Mouse (Mus musculus) E14TG2a.4 (cell line): ENCODE data around the gene Mre11a.

Experiments
- H3K27me3 ChIP-seq: 2 replicates; pipeline ENCODE4 v1.6.1; 2014; ENCODE audit warnings: low read length, control low read depth; ENCODE audit not compliant: insufficient read depth
- H3K36me3 ChIP-seq: 2 replicates; pipeline ENCODE4 v1.6.1; 2014; ENCODE audit warnings: low read length, control low read depth; ENCODE audit not compliant: insufficient read depth
- H3K4me1 ChIP-seq: replicated peaks from 2 replicates; pipeline ENCODE4 v1.6.1; 2014; ENCODE audit warnings: low read depth, low read length, control low read depth
- H3K4me3 ChIP-seq: replicated peaks from 2 replicates; pipeline ENCODE4 v1.5.1; 2014; ENCODE audit warnings: mild to moderate bottlenecking, low read length
- H3K9me3 ChIP-seq: 2 replicates; pipeline ENCODE4 v1.6.1; 2014; ENCODE audit warnings: low read length, control low read depth
- CTCF ChIP-seq: conservative IDR thresholded peaks from 2 replicates; pipeline ENCODE4 v1.5.1; 2014; ENCODE audit warnings: low read length
- NANOG ChIP-seq: IDR thresholded peaks from 2 replicates; pipeline ENCODE4 v1.6.1; 2014; ENCODE audit warnings: borderline replicate concordance, low read length, mixed read lengths
- POU5F1 ChIP-seq: IDR thresholded peaks from 2 replicates; pipeline ENCODE4 v1.6.1; 2014; ENCODE audit warnings: low read length, borderline replicate concordance

Mre11a gene

GRCm38 (mm10) chr9:14754469-14754868 lies 30.0 kb upstream of the Mre11a start:
- TF ChIP-seq CTCF (no peak), POU5F1 (no peak), NANOG (no peak)
- Histone ChIP-seq H3K4me3 (no peak overlapping the region), H3K27me3 (peaks cover 58% of the 10 kb centered on the region), H3K4me1 (peaks cover 16% of the 10 kb centered on the region), H3K36me3 (no peaks in the 10 kb centered on the region), H3K9me3 (no peaks in the 10 kb centered on the region)

GRCm38 (mm10) chr9:14758590-14758989 lies 25.9 kb upstream of the Mre11a start:
- TF ChIP-seq CTCF, result no peak
- no peak for TF ChIP-seq NANOG
- no peak for TF ChIP-seq POU5F1
- Histone ChIP-seq H3K4me3 (no peak overlapping the region), H3K9me3 (no peaks in the 10 kb centered on the region), H3K4me1 (no peaks in the 10 kb centered on the region), H3K36me3 (no peaks in the 10 kb centered on the region), H3K27me3 (peaks cover 28% of the 10 kb centered on the region)

GRCm38 (mm10) chr9:14759261-14759660 lies 25.2 kb upstream of the Mre11a start:
- H3K4me1 ChIP-seq, result no peaks in the 10 kb centered on the region
- H3K36me3 ChIP-seq, result no peaks in the 10 kb centered on the region
- no peaks in the 10 kb centered on the region for H3K9me3 ChIP-seq
- peaks cover 30% of the 10 kb centered on the region for H3K27me3 ChIP-seq
- TF ChIP-seq NANOG (no peak), CTCF (no peak), POU5F1 (no peak)
- no peak overlapping the region for H3K4me3 ChIP-seq

GRCm38 (mm10) chr9:14764765-14765164 lies 19.7 kb upstream of the Mre11a start:
- Histone ChIP-seq H3K4me3 (no peak overlapping the region), H3K36me3 (no peaks in the 10 kb centered on the region), H3K4me1 (peaks cover 6% of the 10 kb centered on the region), H3K9me3 (no peaks in the 10 kb centered on the region), H3K27me3 (peaks cover 33% of the 10 kb centered on the region)
- TF ChIP-seq CTCF (peak; percentile 87), POU5F1 (no peak)

- Histone ChIP-seq H3K27me3 (peaks cover 38% of the 10 kb centered on the region), H3K4me3 (no peak overlapping the region), H3K9me3 (no peaks in the 10 kb centered on the region), H3K36me3 (no peaks in the 10 kb centered on the region), H3K4me1 (peaks cover 15% of the 10 kb centered on the region)
- TF ChIP-seq NANOG, result no peak
- no peak for TF ChIP-seq POU5F1
- TF ChIP-seq CTCF, result no peak
Observed at GRCm38 (mm10) chr9:14769811-14770210, 14.6 kb upstream of the Mre11a start.

GRCm38 (mm10) chr9:14770803-14771471 lies 13.5 kb upstream of the Mre11a start, which contains the start of gene 1700012B09Rik:
TSS of gene 1700012B09Rik (minus strand) at chr9:14771030.
- no peaks in the 10 kb centered on the region for H3K36me3 ChIP-seq
- H3K27me3 ChIP-seq, result peaks cover 34% of the 10 kb centered on the region
- TF ChIP-seq CTCF (no peak), NANOG (no peak), POU5F1 (no peak)
- peak within 1 kb of the TSS; percentile 51 for H3K4me3 ChIP-seq
- peaks cover 11% of the 10 kb centered on the region for H3K4me1 ChIP-seq
- no peaks in the 10 kb centered on the region for H3K9me3 ChIP-seq

GRCm38 (mm10) chr9:14772074-14772473 lies 12.4 kb upstream of the Mre11a start:
- Histone ChIP-seq H3K9me3 (no peaks in the 10 kb centered on the region), H3K36me3 (no peaks in the 10 kb centered on the region), H3K4me3 (no peak overlapping the region), H3K27me3 (peaks cover 34% of the 10 kb centered on the region), H3K4me1 (peaks cover 11% of the 10 kb centered on the region)
- TF ChIP-seq NANOG (no peak), POU5F1 (no peak), CTCF (no peak)

GRCm38 (mm10) chr9:14773813-14774212 lies 10.6 kb upstream of the Mre11a start:
- Histone ChIP-seq H3K27me3 (peaks cover 26% of the 10 kb centered on the region), H3K9me3 (no peaks in the 10 kb centered on the region), H3K36me3 (no peaks in the 10 kb centered on the region), H3K4me3 (no peak overlapping the region), H3K4me1 (peaks cover 21% of the 10 kb centered on the region)
- no peak for TF ChIP-seq CTCF
- TF ChIP-seq POU5F1, result no peak
- no peak for TF ChIP-seq NANOG

GRCm38 (mm10) chr9:14778341-14778740 lies 6.1 kb upstream of the Mre11a start:
- TF ChIP-seq POU5F1 (no peak), CTCF (no peak), NANOG (no peak)
- H3K36me3 ChIP-seq, result peaks cover 34% of the 10 kb centered on the region
- H3K4me1 ChIP-seq, result peaks cover 19% of the 10 kb centered on the region
- 0 out of 2 replicates have a peak overlapping the region, but pooled peaks have one; percentile 8 for H3K4me3 ChIP-seq
- H3K9me3 ChIP-seq, result no peaks in the 10 kb centered on the region
- H3K27me3 ChIP-seq, result no peaks in the 10 kb centered on the region
